Mouse (Mus musculus) thymus, adult 2 months (tissue): ENCODE measurements around the gene Bub1b.

ENCODE experiments used
- CTCF ChIP-seq: fragments of 200-500 bp; IDR thresholded peaks from 2 replicates; pipeline ENCODE4 v1.5.1; 2012; ENCODE audit warnings: mild to moderate bottlenecking, control low read depth, low read length, moderate library complexity, borderline replicate concordance; ENCODE audit not compliant: control insufficient read depth, poor library complexity, insufficient read depth; ENCODE audit errors: extremely low read depth
- POLR2A ChIP-seq: fragments of 200-500 bp; IDR thresholded peaks from 2 replicates; pipeline ENCODE4 v1.6.1; 2012; ENCODE audit warnings: mild to moderate bottlenecking, low read length, control low read depth, moderate library complexity; ENCODE audit not compliant: control insufficient read depth, poor library complexity, insufficient read depth; ENCODE audit errors: extremely low read depth

GRCm38 (mm10) chr2:118618013-118618412, 20.0 kb downstream of the Bub1b start:
- TF ChIP-seq CTCF, result no peak
- TF ChIP-seq POLR2A, result no peak
